Mouse (Mus musculus) MEL (cell line): ENCODE data around the gene T. TPM values are rescaled to one million over a fixed set of nuclear protein-coding genes. Genes with fewer than 3 reads are reported as not detected.

Experiments used
- DNase-seq: peaks from one replicate; pipeline ENCODE4 v3.0.0; 2011; ENCODE audit warnings: low read depth, low spot score
- H3K27ac ChIP-seq: 2 replicates; pipeline ENCODE4 v1.5.1; 2012; ENCODE audit warnings: low read depth, mild to moderate bottlenecking, control low read depth, low read length, moderate library complexity; ENCODE audit not compliant: control insufficient read depth
- H3K27me3 ChIP-seq, 2 experiments: fragments of 150-350 bp in 1 of 2; sonication (generic) in 1 of 2; 2 replicates each; pipeline ENCODE4 v1.6.1; 2012; ENCODE audit warnings: low read length in 2 of 2, mild to moderate bottlenecking in 2 of 2, improper control_type of control experiment in 1 of 2, moderate library complexity in 1 of 2; ENCODE audit not compliant: insufficient read depth in 2 of 2, control insufficient read depth in 1 of 2
- H3K36me3 ChIP-seq, 2 experiments: 2 replicates each; pipeline ENCODE4 v1.6.1; 2012 to 2014; ENCODE audit warnings: low read length in 2 of 2, improper control_type of control experiment in 1 of 2, inconsistent platforms in 1 of 2, mild to moderate bottlenecking in 1 of 2; ENCODE audit not compliant: insufficient read depth in 2 of 2, control insufficient read depth in 1 of 2
- H3K4me1 ChIP-seq, 2 experiments: fragments of 150-350 bp in 1 of 2; sonication (generic) in 1 of 2; 2 replicates each; pipeline ENCODE4 v1.6.1; 2012; ENCODE audit warnings: low read length in 2 of 2, improper control_type of control experiment in 1 of 2, mild to moderate bottlenecking in 1 of 2; ENCODE audit not compliant: insufficient read depth in 2 of 2, control insufficient read depth in 1 of 2
- H3K4me3 ChIP-seq, 2 experiments: fragments of 150-350 bp in 1 of 2; sonication (generic) in 1 of 2; 2 replicates each; pipeline ENCODE4 v1.5.1; 2012; ENCODE audit warnings: low read depth in 2 of 2, low read length in 2 of 2, mild to moderate bottlenecking in 2 of 2, moderate library complexity in 2 of 2, control low read depth in 1 of 2, improper control_type of control experiment in 1 of 2; ENCODE audit not compliant: control insufficient read depth in 1 of 2, insufficient read depth in 1 of 2
- H3K79me2 ChIP-seq: 2 replicates; pipeline ENCODE4 v1.6.1; 2012; ENCODE audit warnings: mild to moderate bottlenecking, low read length, moderate library complexity; ENCODE audit not compliant: control insufficient read depth, poor library complexity, insufficient read depth
- H3K9ac ChIP-seq: 2 replicates; pipeline ENCODE4 v1.6.1; 2012; ENCODE audit warnings: low read depth, mild to moderate bottlenecking, control low read depth, low read length, moderate library complexity; ENCODE audit not compliant: control insufficient read depth, poor library complexity, severe bottlenecking
- H3K9me3 ChIP-seq: fragments of 150-350 bp; sonication (generic); replicated peaks from 2 replicates; pipeline ENCODE4 v1.6.1; 2012; ENCODE audit warnings: mild to moderate bottlenecking, low read length, improper control_type of control experiment, moderate library complexity; ENCODE audit not compliant: insufficient read depth
- BHLHE40 ChIP-seq: IDR thresholded peaks from 2 replicates; pipeline ENCODE4 v1.6.1; 2012; ENCODE audit warnings: low read depth, mild to moderate bottlenecking, inconsistent platforms, low read length, improper control_type of control experiment, borderline replicate concordance
- CHD1 ChIP-seq: IDR thresholded peaks from 2 replicates; pipeline ENCODE4 v1.6.1; 2012; ENCODE audit warnings: low read depth, mild to moderate bottlenecking, inconsistent platforms, low read length, improper control_type of control experiment
- CHD2 ChIP-seq: IDR thresholded peaks from 2 replicates; pipeline ENCODE4 v1.6.1; 2011; ENCODE audit warnings: low read length, improper control_type of control experiment
- E2F4 ChIP-seq: IDR thresholded peaks from 2 replicates; pipeline ENCODE4 v1.6.1; 2011; ENCODE audit warnings: low read depth, low read length, improper control_type of control experiment, borderline replicate concordance
- ELF1 ChIP-seq: IDR thresholded peaks from 2 replicates; pipeline ENCODE4 v1.6.1; 2014; ENCODE audit warnings: low read depth, mild to moderate bottlenecking, inconsistent platforms, low read length, improper control_type of control experiment, moderate library complexity
- EP300 ChIP-seq, 2 experiments: IDR thresholded peaks; 2 replicates each; pipeline ENCODE4 v1.6.1; 2011; ENCODE audit warnings: improper control_type of control experiment in 2 of 2, low read length in 2 of 2, low read depth in 1 of 2, mild to moderate bottlenecking in 1 of 2
- ETS1 ChIP-seq: IDR thresholded peaks from 2 replicates; pipeline ENCODE4 v1.6.1; 2012; ENCODE audit warnings: low read depth, mild to moderate bottlenecking, inconsistent platforms, low read length, improper control_type of control experiment, moderate library complexity
- GABPA ChIP-seq: IDR thresholded peaks from 2 replicates; pipeline ENCODE4 v1.6.1; 2012; ENCODE audit warnings: low read depth, mild to moderate bottlenecking, inconsistent platforms, low read length, improper control_type of control experiment, moderate library complexity
- JUND ChIP-seq: IDR thresholded peaks from 2 replicates; pipeline ENCODE4 v1.6.1; 2011; ENCODE audit warnings: low read depth, mild to moderate bottlenecking, improper control_type of control experiment, low read length
- MAFK ChIP-seq: IDR thresholded peaks from 2 replicates; pipeline ENCODE4 v1.6.1; 2011; ENCODE audit warnings: low read depth, mild to moderate bottlenecking, low read length, improper control_type of control experiment, borderline replicate concordance
- MAX ChIP-seq: IDR thresholded peaks from 2 replicates; pipeline ENCODE4 v1.6.1; 2011; ENCODE audit warnings: low read length, improper control_type of control experiment
- MAZ ChIP-seq: IDR thresholded peaks from 2 replicates; pipeline ENCODE4 v1.6.1; 2012; ENCODE audit warnings: low read depth, mild to moderate bottlenecking, inconsistent platforms, low read length, improper control_type of control experiment
- MEF2A ChIP-seq: IDR thresholded peaks from 2 replicates; pipeline ENCODE4 v1.6.1; 2014; ENCODE audit warnings: low read depth, mild to moderate bottlenecking, inconsistent platforms, low read length, improper control_type of control experiment; ENCODE audit not compliant: poor library complexity, insufficient replicate concordance, severe bottlenecking; ENCODE audit errors: extremely low read depth
- MXI1 ChIP-seq: IDR thresholded peaks from 2 replicates; pipeline ENCODE4 v1.6.1; 2011; ENCODE audit warnings: mild to moderate bottlenecking, low read depth, low read length, improper control_type of control experiment
- MYB ChIP-seq: IDR thresholded peaks from 2 replicates; pipeline ENCODE4 v1.6.1; 2011; ENCODE audit warnings: mild to moderate bottlenecking, low read depth, low read length, improper control_type of control experiment
- MYC ChIP-seq: IDR thresholded peaks from 2 replicates; pipeline ENCODE4 v1.6.1; 2011; ENCODE audit warnings: low read depth, mild to moderate bottlenecking, low read length, improper control_type of control experiment, moderate library complexity
- NELFE ChIP-seq: IDR thresholded peaks from 2 replicates; pipeline ENCODE4 v1.6.1; 2011; ENCODE audit warnings: low read depth, low read length, improper control_type of control experiment
- NRF1 ChIP-seq: IDR thresholded peaks from 2 replicates; pipeline ENCODE4 v1.6.1; 2014; ENCODE audit warnings: low read depth, mild to moderate bottlenecking, inconsistent platforms, low read length, improper control_type of control experiment, moderate library complexity; ENCODE audit not compliant: poor library complexity, insufficient read depth, severe bottlenecking
- POLR2A ChIP-seq, 2 experiments: IDR thresholded peaks; 2 replicates each; pipeline ENCODE4 v1.6.1; 2011 to 2012; ENCODE audit warnings: low read length in 2 of 2, mild to moderate bottlenecking in 2 of 2, control low read depth in 1 of 2, improper control_type of control experiment in 1 of 2, low read depth in 1 of 2, moderate library complexity in 1 of 2; ENCODE audit not compliant: control insufficient read depth in 1 of 2, insufficient read depth in 1 of 2, poor library complexity in 1 of 2
- POLR2AphosphoS2 ChIP-seq: IDR thresholded peaks from 2 replicates; pipeline ENCODE4 v1.6.1; 2011; ENCODE audit warnings: low read length, improper control_type of control experiment
- POLR2AphosphoS5 ChIP-seq: IDR thresholded peaks from 2 replicates; pipeline ENCODE4 v1.6.1; 2012; ENCODE audit warnings: low read depth, borderline replicate concordance, mild to moderate bottlenecking, inconsistent platforms, low read length, moderate library complexity, mixed read lengths
- SIN3A ChIP-seq: IDR thresholded peaks from 2 replicates; pipeline ENCODE4 v1.6.1; 2012; ENCODE audit warnings: low read length, improper control_type of control experiment, inconsistent platforms
- SMC3 ChIP-seq: IDR thresholded peaks from 2 replicates; pipeline ENCODE4 v1.6.1; 2011; ENCODE audit warnings: low read depth, low read length, improper control_type of control experiment
- TAL1 ChIP-seq: IDR thresholded peaks from 2 replicates; pipeline ENCODE4 v1.6.1; 2012; ENCODE audit warnings: mild to moderate bottlenecking, inconsistent platforms, low read length, moderate library complexity, mixed read lengths
- TBP ChIP-seq: IDR thresholded peaks from 2 replicates; pipeline ENCODE4 v1.8.0; 2011; ENCODE audit warnings: low read depth, low read length, improper control_type of control experiment
- TCF12 ChIP-seq: IDR thresholded peaks from 2 replicates; pipeline ENCODE4 v1.6.1; 2014; ENCODE audit warnings: low read depth, mild to moderate bottlenecking, inconsistent platforms, low read length, improper control_type of control experiment, moderate library complexity
- UBTF ChIP-seq: IDR thresholded peaks from 2 replicates; pipeline ENCODE4 v1.6.1; 2012; ENCODE audit warnings: low read depth, mild to moderate bottlenecking, inconsistent platforms, low read length, improper control_type of control experiment, moderate library complexity, borderline replicate concordance; ENCODE audit not compliant: insufficient read depth
- USF1 ChIP-seq: IDR thresholded peaks from 2 replicates; pipeline ENCODE4 v1.6.1; 2014; ENCODE audit warnings: low read depth, mild to moderate bottlenecking, inconsistent platforms, low read length, improper control_type of control experiment, moderate library complexity
- ZC3H11A ChIP-seq: IDR thresholded peaks from 2 replicates; pipeline ENCODE4 v1.6.1; 2012; ENCODE audit warnings: low read depth, mild to moderate bottlenecking, inconsistent platforms, low read length, improper control_type of control experiment
- ZKSCAN1 ChIP-seq: IDR thresholded peaks from 2 replicates; pipeline ENCODE4 v1.6.1; 2012; ENCODE audit warnings: low read depth, mild to moderate bottlenecking, inconsistent platforms, low read length, improper control_type of control experiment, moderate library complexity
- ZMIZ1 ChIP-seq: IDR thresholded peaks from 2 replicates; pipeline ENCODE4 v1.6.1; 2012; ENCODE audit warnings: low read depth, mild to moderate bottlenecking, inconsistent platforms, low read length, improper control_type of control experiment, moderate library complexity
- ZNF384 ChIP-seq: IDR thresholded peaks from 2 replicates; pipeline ENCODE4 v1.6.1; 2012; ENCODE audit warnings: low read depth, mild to moderate bottlenecking, inconsistent platforms, low read length, improper control_type of control experiment
- polyA plus RNA-seq, 2 experiments: library from polyadenylated mRNA; stranded (reverse) in 1 of 2; unstranded in 1 of 2; fragments of >175 nt in 1 of 2; fragments of >200 nt in 1 of 2; gene quantifications; 2 replicates each; pipeline versions ENCODE4 v1.2.1 to v1.2.4; 2012; ENCODE audit warnings: low replicate concordance in 2 of 2, low read depth in 1 of 2; ENCODE audit not compliant: insufficient read length in 2 of 2, insufficient read depth in 1 of 2, missing spikeins in 1 of 2
- total RNA-seq: library from RNA; depleted of rRNA; stranded (reverse); fragments of 300-350 nt; gene quantifications from 2 replicates; pipeline ENCODE4 v1.2.3, GENCODE M21; 2012

Gene T
- total and polyA plus RNA-seq, 3 experiments, result not detected

- H3K79me2 ChIP-seq, result no peaks in the 10 kb centered on the region
- no peak overlapping the region for H3K27ac ChIP-seq
- H3K36me3 ChIP-seq, result no peaks in the 10 kb centered on the region
- no peak for DNase-seq
- H3K9ac ChIP-seq, result no peak overlapping the region
- no peaks in the 10 kb centered on the region for H3K4me1 ChIP-seq
- H3K27me3 ChIP-seq, result peaks cover 0 to 5% of the 10 kb centered on the region in 2 experiments; a peak in 3 of 4 replicates
- H3K4me3 ChIP-seq, result no peak overlapping the region
- no peaks in the 10 kb centered on the region for H3K9me3 ChIP-seq
- TF ChIP-seq POLR2AphosphoS2 (no peak), ELF1 (no peak), ZNF384 (no peak), ZKSCAN1 (no peak), MYC (no peak), MEF2A (no peak), GABPA (no peak), CHD2 (no peak), UBTF (no peak), SIN3A (no peak), POLR2A (IDR thresholded peaks at IDR 0.05; ENCODE audit: control insufficient read depth in 1 of 2, insufficient read depth in 1 of 2, low read depth in 1 of 2, low read length in 2 of 2, poor library complexity in 1 of 2) (no peak), ETS1 (no peak), CHD1 (no peak), MAFK (no peak), POLR2AphosphoS5 (no peak), SMC3 (no peak), NELFE (no peak), USF1 (no peak), E2F4 (no peak), EP300 (IDR thresholded peaks at IDR 0.05; ENCODE audit: low read depth in 1 of 2, low read length in 2 of 2) (no peak)
Measured at GRCm38 (mm10) chr17:8482876-8483275, 48.7 kb downstream of the T start.

- DNase-seq, result no peak
- Histone ChIP-seq H3K79me2 (no peaks in the 10 kb centered on the region), H3K27ac (no peak overlapping the region), H3K9ac (no peak overlapping the region), H3K9me3 (no peaks in the 10 kb centered on the region), H3K27me3 (no peaks in the 10 kb centered on the region; a peak in 2 of 4 replicates), H3K4me3 (no peak overlapping the region), H3K36me3 (no peaks in the 10 kb centered on the region), H3K4me1 (no peaks in the 10 kb centered on the region)
- TF ChIP-seq MYB (no peak), MXI1 (no peak), TBP (no peak), MAZ (no peak), ELF1 (no peak), POLR2AphosphoS2 (no peak), MAX (no peak), ZC3H11A (no peak), JUND (no peak), BHLHE40 (no peak), GABPA (no peak), MAFK (no peak), TCF12 (no peak), NRF1 (no peak), CHD2 (no peak), TAL1 (no peak), ZMIZ1 (no peak), SIN3A (no peak)
Measured at GRCm38 (mm10) chr17:8484246-8484645, 50.0 kb downstream of the T start.
